Mouse (Mus musculus) CH12.LX (cell line): ENCODE measurements around the gene Adamtsl1. TPM values are rescaled to one million over a fixed set of nuclear protein-coding genes. Genes with fewer than 3 reads are reported as not detected.

Experiments used
- DNase-seq: peaks from one replicate; pipeline ENCODE4 v3.0.0-alpha.2; 2013; ENCODE audit errors: extremely low read depth
- H3K27ac ChIP-seq: 2 replicates; pipeline ENCODE4 v1.5.1; 2012; ENCODE audit warnings: low read depth, mild to moderate bottlenecking, control low read depth, moderate library complexity; ENCODE audit not compliant: insufficient read depth
- H3K27me3 ChIP-seq: replicated peaks from 2 replicates; pipeline ENCODE3; 2012; ENCODE audit warnings: inconsistent platforms
- H3K36me3 ChIP-seq, 2 experiments: replicated peaks in 1 of 2; 2 replicates each; pipeline versions ENCODE3 to v1.6.1; 2012; ENCODE audit warnings: inconsistent platforms in 1 of 2, low read length in 1 of 2, mild to moderate bottlenecking in 1 of 2, mixed read lengths in 1 of 2, moderate library complexity in 1 of 2; ENCODE audit not compliant: control insufficient read depth in 1 of 2, insufficient read depth in 1 of 2
- H3K4me1 ChIP-seq, 2 experiments: 2 replicates each; pipeline ENCODE4 v1.6.1; 2012; ENCODE audit warnings: inconsistent platforms in 1 of 2, moderate library complexity in 1 of 2; ENCODE audit not compliant: insufficient read depth in 2 of 2, control insufficient read depth in 1 of 2
- H3K4me2 ChIP-seq: 2 replicates; pipeline ENCODE4 v1.6.1; 2012; ENCODE audit warnings: low read depth, mild to moderate bottlenecking, control low read depth; ENCODE audit not compliant: poor library complexity, insufficient read depth, severe bottlenecking
- H3K4me3 ChIP-seq, 3 experiments: fragments of 150-350 bp in 1 of 3; sonication (generic) in 1 of 3; replicated peaks in 1 of 3; 2 replicates each; pipeline versions ENCODE3 to v1.5.1; 2011 to 2012; ENCODE audit warnings: low read depth in 2 of 3, low read length in 2 of 3, mild to moderate bottlenecking in 2 of 3, moderate library complexity in 2 of 3, control low read depth in 1 of 3, improper control_type of control experiment in 1 of 3, inconsistent platforms in 1 of 3, mixed read lengths in 1 of 3; ENCODE audit not compliant: poor library complexity in 1 of 3
- H3K79me2 ChIP-seq: replicated peaks from 2 replicates; pipeline ENCODE4 v1.6.1; 2012; ENCODE audit warnings: mild to moderate bottlenecking, moderate library complexity; ENCODE audit not compliant: control insufficient read depth, poor library complexity, insufficient read depth, severe bottlenecking; ENCODE audit errors: extremely low read depth
- H3K9ac ChIP-seq: 2 replicates; pipeline ENCODE4 v1.6.1; 2012; ENCODE audit warnings: low read depth, mild to moderate bottlenecking, control low read depth, moderate library complexity; ENCODE audit not compliant: insufficient read depth
- H3K9me3 ChIP-seq: replicated peaks from 2 replicates; pipeline ENCODE3; 2012; ENCODE audit warnings: low read length, inconsistent platforms, mixed read lengths
- CHD1 ChIP-seq: IDR thresholded peaks from 2 replicates; pipeline ENCODE4 v1.6.1; 2012; ENCODE audit warnings: low read depth, low read length, improper control_type of control experiment, inconsistent platforms
- CHD2 ChIP-seq: IDR thresholded peaks from 2 replicates; pipeline ENCODE4 v1.6.1; 2011; ENCODE audit warnings: low read length, improper control_type of control experiment
- HCFC1 ChIP-seq: IDR thresholded peaks from 2 replicates; pipeline ENCODE4 v1.6.1; 2012; ENCODE audit warnings: low read depth, mild to moderate bottlenecking, inconsistent platforms, low read length, improper control_type of control experiment
- IRF4 ChIP-seq: IDR thresholded peaks from 2 replicates; pipeline ENCODE4 v1.6.1; 2014; ENCODE audit warnings: low read depth, mild to moderate bottlenecking, inconsistent platforms, low read length, improper control_type of control experiment
- JUN ChIP-seq: IDR thresholded peaks from 2 replicates; pipeline ENCODE4 v1.6.1; 2011; ENCODE audit warnings: low read depth, mild to moderate bottlenecking, low read length, improper control_type of control experiment, moderate library complexity; ENCODE audit not compliant: insufficient read depth
- JUND ChIP-seq: conservative IDR thresholded peaks from 2 replicates; pipeline ENCODE4 v1.6.1; 2011; ENCODE audit warnings: low read depth, low read length, improper control_type of control experiment
- KAT2A ChIP-seq: IDR thresholded peaks from 2 replicates; pipeline ENCODE4 v1.6.1; 2012; ENCODE audit warnings: low read length, improper control_type of control experiment, inconsistent platforms; ENCODE audit not compliant: insufficient replicate concordance
- MAFK ChIP-seq: IDR thresholded peaks from 2 replicates; pipeline ENCODE4 v1.6.1; 2011; ENCODE audit warnings: low read length, improper control_type of control experiment; ENCODE audit not compliant: insufficient replicate concordance
- MAX ChIP-seq: IDR thresholded peaks from 2 replicates; pipeline ENCODE4 v1.6.1; 2011; ENCODE audit warnings: low read length, improper control_type of control experiment
- MEF2A ChIP-seq: IDR thresholded peaks from 2 replicates; pipeline ENCODE4 v1.6.1; 2014; ENCODE audit warnings: low read depth, mild to moderate bottlenecking, inconsistent platforms, low read length, improper control_type of control experiment, borderline replicate concordance
- MXI1 ChIP-seq: IDR thresholded peaks from 2 replicates; pipeline ENCODE4 v1.6.1; 2011; ENCODE audit warnings: mild to moderate bottlenecking, low read depth, low read length, improper control_type of control experiment
- NELFE ChIP-seq: IDR thresholded peaks from 2 replicates; pipeline ENCODE4 v1.6.1; 2011; ENCODE audit warnings: low read depth, low read length, improper control_type of control experiment
- PAX5 ChIP-seq: IDR thresholded peaks from 2 replicates; pipeline ENCODE4 v1.6.1; 2012; ENCODE audit warnings: low read length, inconsistent platforms, mixed read lengths
- POLR2A ChIP-seq: IDR thresholded peaks from 2 replicates; pipeline ENCODE4 v1.6.1; 2011; ENCODE audit warnings: low read depth, mild to moderate bottlenecking, improper control_type of control experiment, low read length
- POLR2AphosphoS2 ChIP-seq: IDR thresholded peaks from 2 replicates; pipeline ENCODE4 v1.6.1; 2011; ENCODE audit warnings: low read depth, low read length, improper control_type of control experiment
- RCOR1 ChIP-seq: conservative IDR thresholded peaks from 2 replicates; pipeline ENCODE4 v1.6.1; 2012; ENCODE audit warnings: low read depth, mild to moderate bottlenecking, inconsistent platforms, low read length, improper control_type of control experiment
- SIN3A ChIP-seq: IDR thresholded peaks from 2 replicates; pipeline ENCODE4 v1.6.1; 2012; ENCODE audit warnings: low read length, improper control_type of control experiment, inconsistent platforms
- SMC3 ChIP-seq: IDR thresholded peaks from 2 replicates; pipeline ENCODE4 v1.6.1; 2011; ENCODE audit warnings: low read depth, low read length, improper control_type of control experiment
- USF1 ChIP-seq: IDR thresholded peaks from 2 replicates; pipeline ENCODE4 v1.6.1; 2014; ENCODE audit warnings: low read depth, mild to moderate bottlenecking, inconsistent platforms, low read length, improper control_type of control experiment
- ZC3H11A ChIP-seq: IDR thresholded peaks from 2 replicates; pipeline ENCODE4 v1.6.1; 2012; ENCODE audit warnings: low read depth, mild to moderate bottlenecking, inconsistent platforms, low read length, improper control_type of control experiment
- ZKSCAN1 ChIP-seq: IDR thresholded peaks from 2 replicates; pipeline ENCODE4 v1.6.1; 2012; ENCODE audit warnings: low read depth, inconsistent platforms, low read length, improper control_type of control experiment, borderline replicate concordance
- ZMIZ1 ChIP-seq: IDR thresholded peaks from 2 replicates; pipeline ENCODE4 v1.6.1; 2012; ENCODE audit warnings: low read depth, mild to moderate bottlenecking, inconsistent platforms, low read length, improper control_type of control experiment
- dilution Hi-C: fragments of 300-500 bp; cut with MboI; formaldehyde crosslinking; loops from 2 replicates; pipeline ENCODE4 v1.14.3; 2020; ENCODE audit warnings: low sequenced_read_pairs; ENCODE audit not compliant: extremely low pct_unique_long_range_greater_than_20kb, extremely low pct_ligation_motif_present
- in situ Hi-C: fragments of 300-500 bp; cut with MboI; formaldehyde crosslinking; loops from 3 replicates; pipeline ENCODE4 v1.14.3; 2019; ENCODE audit warnings: low sequenced_read_pairs, low pct_ligation_motif_present, low pct_unique_long_range_greater_than_20kb, mixed read lengths
- polyA plus RNA-seq: library from polyadenylated mRNA; unstranded; fragments of >175 nt; gene quantifications from 2 replicates; pipeline ENCODE4 v1.2.1, GENCODE M21; 2012; ENCODE audit warnings: low read depth; ENCODE audit not compliant: insufficient read length
- total RNA-seq, 2 experiments: library from RNA; depleted of rRNA; stranded (reverse); fragments of 300-350 nt in 1 of 2; fragments of >200 nt in 1 of 2; gene quantifications; 2 replicates each; pipeline ENCODE4 v1.2.3; 2012 to 2014

Gene Adamtsl1
- total and polyA plus RNA-seq, 3 experiments, result not detected

- Histone ChIP-seq H3K27ac (no peak overlapping the region), H3K9me3 (peaks cover 49% of the 10 kb centered on the region), H3K27me3 (no peaks in the 10 kb centered on the region), H3K9ac (no peak overlapping the region), H3K4me1 (no peaks in the 10 kb centered on the region), H3K36me3 (no peaks in the 10 kb centered on the region), H3K4me3 (no peak overlapping the region), H3K4me2 (no peak overlapping the region), H3K79me2 (no peaks in the 10 kb centered on the region)
- in situ Hi-C loops (no loop called here), dilution Hi-C loops (no loop called here)
- no peak for TF ChIP-seq SIN3A
- no peak for TF ChIP-seq JUN
- no peak for TF ChIP-seq NELFE
- no peak for TF ChIP-seq MEF2A
- no peak for TF ChIP-seq PAX5
- TF ChIP-seq ZKSCAN1, result no peak
- TF ChIP-seq POLR2A, result no peak
- TF ChIP-seq JUND, result no peak
- TF ChIP-seq MAFK, result no peak
- no peak for TF ChIP-seq USF1
- TF ChIP-seq RCOR1, result no peak
- no peak for TF ChIP-seq CHD1
- no peak for TF ChIP-seq KAT2A
- TF ChIP-seq SMC3, result no peak
- no peak for TF ChIP-seq MAX
- no peak for TF ChIP-seq MXI1
- no peak for TF ChIP-seq ZMIZ1
- no peak for TF ChIP-seq IRF4
- no peak for TF ChIP-seq HCFC1
- DNase-seq, result no peak
These were observed 213.8 kb downstream of the Adamtsl1 start for GRCm38 (mm10) chr4:85727731-85728130.

GRCm38 (mm10) chr4:85728416-85728815 is 214.4 kb downstream of the Adamtsl1 start:
- Histone ChIP-seq H3K36me3 (no peaks in the 10 kb centered on the region), H3K4me3 (no peak overlapping the region), H3K4me1 (no peaks in the 10 kb centered on the region)
- in situ Hi-C loops, result no loop called here
- TF ChIP-seq NELFE (no peak), ZC3H11A (no peak), CHD2 (no peak), POLR2AphosphoS2 (no peak)
- TF ChIP-seq, all 38 proteins: peak for 0
- Histone ChIP-seq H3K79me2 (no peaks in the 10 kb centered on the region), H3K9me3 (peaks cover 46% of the 10 kb centered on the region), H3K27ac (no peak overlapping the region), H3K27me3 (no peaks in the 10 kb centered on the region), H3K4me2 (no peak overlapping the region), H3K9ac (no peak overlapping the region)
- dilution Hi-C loops, result no loop called here
- no peak for DNase-seq
